ENCODE assay signal across 17 mouse cellular contexts in genomic region chr7:40466382-40466781, GRCm38 (mm10).
"Had no signal": no experiment of that assay in that cellular context is flagged by ENCODE, and none has a peak within 500 bp of the region (broad histone marks: within the 10 kb centered on the region; RNA-seq: fewer than 3 reads in every experiment).

No protein-coding gene starts in this region.

- H3K4me2 ChIP-seq: limb, embryonic 13.5 days; liver, embryonic 12.5 days; liver, embryonic 15.5 days; lung, embryonic 15.5 days; midbrain, embryonic 12.5 days; midbrain, embryonic 15.5 days had no signal

- H3K27me3 ChIP-seq: limb, embryonic 13.5 days; liver, embryonic 12.5 days; liver, embryonic 15.5 days; lung, embryonic 15.5 days; midbrain, embryonic 12.5 days; midbrain, embryonic 15.5 days had no signal

- H3K4me1 ChIP-seq: limb, embryonic 10.5 days; limb, embryonic 13.5 days; liver, embryonic 12.5 days; liver, embryonic 15.5 days; lung, embryonic 15.5 days; midbrain, embryonic 12.5 days; midbrain, embryonic 15.5 days had no signal

- ATAC-seq: liver, embryonic 12.5 days; midbrain, embryonic 15.5 days had no signal

- H3K27ac ChIP-seq: limb, embryonic 10.5 days; limb, embryonic 13.5 days; liver, embryonic 12.5 days; liver, embryonic 15.5 days; lung, embryonic 15.5 days; midbrain, embryonic 12.5 days; midbrain, embryonic 15.5 days had no signal

- H3K9me3 ChIP-seq: limb, embryonic 10.5 days; limb, embryonic 13.5 days; liver, embryonic 12.5 days; liver, embryonic 15.5 days; lung, embryonic 15.5 days; midbrain, embryonic 12.5 days; midbrain, embryonic 15.5 days had no signal

- H3K4me3 ChIP-seq: limb, embryonic 10.5 days; limb, embryonic 13.5 days; liver, embryonic 12.5 days; liver, embryonic 15.5 days; lung, embryonic 15.5 days; midbrain, embryonic 12.5 days; midbrain, embryonic 15.5 days; myocyte had no signal

- H3K9ac ChIP-seq: limb, embryonic 13.5 days; liver, embryonic 12.5 days; liver, embryonic 15.5 days; lung, embryonic 15.5 days; midbrain, embryonic 12.5 days; midbrain, embryonic 15.5 days had no signal

- H3K36me3 ChIP-seq: limb, embryonic 10.5 days; limb, embryonic 13.5 days; liver, embryonic 12.5 days; liver, embryonic 15.5 days; lung, embryonic 15.5 days; midbrain, embryonic 12.5 days; midbrain, embryonic 15.5 days had no signal

- DNase-seq: kidney, adult 8-10 months; kidney, postnatal 14 days; kidney, postnatal 4 days; liver; lung, adult 18-20 months; lung, postnatal 10 days; lung, postnatal 4 days; thymus, adult 18-20 months; thymus, postnatal 36 days had no signal
